Mouse (Mus musculus): Measurements from ENCODE around the gene Mrps18a. TPM values are rescaled to one million over a fixed set of nuclear protein-coding genes. Genes with fewer than 3 reads are reported as not detected.

Gene Mrps18a
- polyA plus RNA-seq, 1 experiment = 47.4 TPM

GRCm38 (mm10) chr17:46091899-46092298 lies 18.9 kb upstream of the Mrps18a start:
- 74% methylated on average over 14 of the region's 14 CpGs for WGBS
- no peak for DNase-seq (ENCODE audit: low read depth, low spot score)

GRCm38 (mm10) chr17:46098525-46098924 lies 12.3 kb upstream of the Mrps18a start:
- WGBS = 11% methylated on average over 8 of the region's 8 CpGs
- DNase-seq (ENCODE audit: low read depth, low spot score) = no peak

GRCm38 (mm10) chr17:46101906-46102305 lies 8.9 kb upstream of the Mrps18a start:
- DNase-seq (ENCODE audit: low read depth, low spot score) = no peak
- 78% methylated on average over 9 of the region's 9 CpGs for WGBS

GRCm38 (mm10) chr17:46102608-46103159 lies 8.1 kb upstream of the Mrps18a start:
- WGBS = 70% methylated on average over 8 of the region's 8 CpGs
- no peak for DNase-seq (ENCODE audit: low read depth, low spot score)

GRCm38 (mm10) chr17:46104487-46104886 lies 6.3 kb upstream of the Mrps18a start:
- no peak for DNase-seq (ENCODE audit: low read depth, low spot score)
- 42% methylated on average over 12 of the region's 12 CpGs for WGBS

- no peak for DNase-seq (ENCODE audit: low read depth, low spot score)
- 68% methylated on average over 4 of the region's 4 CpGs for WGBS
Observed at GRCm38 (mm10) chr17:46108286-46108685, 2.5 kb upstream of the Mrps18a start.

- DNase-seq (ENCODE audit: low read depth, low spot score) = no peak
- WGBS = 38% methylated on average over 2 of the region's 2 CpGs
Observed at GRCm38 (mm10) chr17:46115489-46115888, 4.7 kb downstream of the Mrps18a start.

- no peak for DNase-seq (ENCODE audit: low read depth, low spot score)
- WGBS = 86% methylated on average over 11 of the region's 11 CpGs
Observed at GRCm38 (mm10) chr17:46116138-46116537, 5.4 kb downstream of the Mrps18a start.

- WGBS = 89% methylated on average over 3 of the region's 3 CpGs
- DNase-seq (ENCODE audit: low read depth, low spot score) = no peak
Observed at GRCm38 (mm10) chr17:46116881-46117280, 6.1 kb downstream of the Mrps18a start.

- 74% methylated on average over 13 of the region's 13 CpGs for WGBS
- no peak for DNase-seq (ENCODE audit: low read depth, low spot score)
Observed at GRCm38 (mm10) chr17:46117623-46118422, 7.0 kb downstream of the Mrps18a start.

- DNase-seq (ENCODE audit: low read depth, low spot score) = no peak
- WGBS = 78% methylated on average over 4 of the region's 4 CpGs
Observed at GRCm38 (mm10) chr17:46118423-46118850, 7.7 kb downstream of the Mrps18a start.

- DNase-seq (ENCODE audit: low read depth, low spot score) = no peak
- WGBS = 92% methylated on average over 10 of the region's 10 CpGs
Observed at GRCm38 (mm10) chr17:46119641-46120040, 8.9 kb downstream of the Mrps18a start.

- DNase-seq (ENCODE audit: low read depth, low spot score) = no peak
- 96% methylated on average over 4 of the region's 4 CpGs for WGBS
Observed at GRCm38 (mm10) chr17:46122791-46123190, 12.0 kb downstream of the Mrps18a start.

- no peak for DNase-seq (ENCODE audit: low read depth, low spot score)
- 91% methylated on average over 4 of the region's 4 CpGs for WGBS
Observed at GRCm38 (mm10) chr17:46123285-46123684, 12.5 kb downstream of the Mrps18a start.

GRCm38 (mm10) chr17:46123953-46124700 lies 13.3 kb downstream of the Mrps18a start:
- no peak for DNase-seq (ENCODE audit: low read depth, low spot score)
- WGBS = 85% methylated on average over 12 of the region's 12 CpGs

- DNase-seq (ENCODE audit: low read depth, low spot score) = no peak
- WGBS = 80% methylated on average over 6 of the region's 6 CpGs
Observed at GRCm38 (mm10) chr17:46126608-46127007, 15.8 kb downstream of the Mrps18a start.

GRCm38 (mm10) chr17:46127814-46128493 lies 17.2 kb downstream of the Mrps18a start:
- no peak for DNase-seq (ENCODE audit: low read depth, low spot score)
- WGBS = 79% methylated on average over 6 of the region's 6 CpGs

- WGBS = 69% methylated on average over 13 of the region's 13 CpGs
- DNase-seq (ENCODE audit: low read depth, low spot score) = no peak
Observed at GRCm38 (mm10) chr17:46129741-46130498, 19.1 kb downstream of the Mrps18a start.

- 14% methylated on average over 12 of the region's 12 CpGs for WGBS
- no peak for DNase-seq (ENCODE audit: low read depth, low spot score)
Observed at GRCm38 (mm10) chr17:46132058-46132718, 21.4 kb downstream of the Mrps18a start.

Data from large intestine, adult 2 months (tissue).